Mouse (Mus musculus): ENCODE data around the gene Hba-a2.

GRCm38 (mm10) chr11:32256566-32256965 lies 39.7 kb upstream of the Hba-a2 start:
- no peak for TF ChIP-seq CTCF (IDR thresholded peaks at IDR 0.05; ENCODE audit: borderline replicate concordance, insufficient read depth, low read depth, low read length)
- TF ChIP-seq POLR2A (IDR thresholded peaks at IDR 0.05; ENCODE audit: borderline replicate concordance, insufficient read depth, low read length) = no peak

Measured in cerebellum, adult 2 months (tissue).